Mouse (Mus musculus): ENCODE data around the gene Fgfr1op2. TPM values are rescaled to one million over a fixed set of nuclear protein-coding genes. Genes with fewer than 3 reads are reported as not detected.
"Not testable (repeated sequence)": the region's sequence is repeated elsewhere in the genome, so short reads cannot be mapped to it uniquely, and the experiment has no call there.

Gene Fgfr1op2
- polyA plus RNA-seq, 1 experiment from 2014 or later: 104 TPM

DNA sequence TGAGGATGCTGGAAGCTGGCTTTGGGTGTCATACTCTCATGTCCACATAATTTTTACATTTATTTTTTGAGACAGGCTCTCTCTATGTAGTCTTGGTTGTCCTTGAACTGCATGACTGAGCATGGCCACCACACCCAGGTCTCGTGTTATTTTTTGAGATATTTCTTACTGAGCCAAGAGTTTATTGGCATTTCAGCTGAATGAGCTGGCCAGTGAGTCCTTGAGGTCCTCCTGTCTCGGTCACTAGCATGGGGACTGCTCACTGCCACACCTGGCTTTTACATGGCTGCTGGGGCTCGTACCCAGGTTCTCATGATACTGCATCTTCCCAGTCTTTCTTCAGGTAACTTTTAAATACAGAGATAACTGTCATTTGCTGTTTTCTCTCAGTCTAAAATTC lies 36.6 kb upstream of the Fgfr1op2 start:
- H3K4me1 ChIP-seq (ENCODE audit: control insufficient read depth, insufficient read depth, low read length): peaks cover 27% of the 10 kb centered on the region
- no peak for ATAC-seq (replicated peaks; ENCODE audit: extremely low read depth, insufficient read depth, low FRiP score)
- no peak overlapping the region for H3K27ac ChIP-seq (ENCODE audit: low read length)
- no peaks in the 10 kb centered on the region for H3K27me3 ChIP-seq (ENCODE audit: control insufficient read depth, insufficient read depth, low read length)
- H3K4me2 ChIP-seq (ENCODE audit: low read depth, low read length): no peak overlapping the region
- no peaks in the 10 kb centered on the region for H3K36me3 ChIP-seq (ENCODE audit: control insufficient read depth, insufficient read depth)
- no peak overlapping the region for H3K4me3 ChIP-seq (ENCODE audit: low read length)
- WGBS: 85% methylated on average over 3 of the region's 3 CpGs
- no peak overlapping the region for H3K9ac ChIP-seq (ENCODE audit: low read length)
- peaks cover 5% of the 10 kb centered on the region for H3K9me3 ChIP-seq (replicated peaks; ENCODE audit: control insufficient read depth, low read length)

DNA sequence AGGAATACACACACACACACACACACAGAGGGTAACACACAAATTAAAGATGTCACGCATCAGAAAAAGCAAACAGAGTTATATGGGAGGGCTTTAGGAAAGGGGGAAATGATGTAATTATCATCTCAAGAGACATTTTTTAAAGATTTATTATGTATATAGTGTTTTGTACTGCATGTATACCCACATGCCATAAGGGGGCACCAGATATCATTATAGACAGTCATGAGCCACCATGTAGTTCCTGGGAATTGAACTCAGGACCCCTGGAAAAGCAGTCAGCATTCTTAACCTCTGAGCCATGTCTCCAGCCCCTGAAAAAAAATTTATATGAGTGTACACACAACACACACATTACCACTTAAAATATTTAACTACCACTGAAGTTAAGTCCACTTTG lies 32.4 kb upstream of the Fgfr1op2 start:
- Histone ChIP-seq H3K36me3 (ENCODE audit: control insufficient read depth, insufficient read depth) (peaks cover 17% of the 10 kb centered on the region), H3K4me1 (ENCODE audit: control insufficient read depth, insufficient read depth, low read length) (peaks cover 13% of the 10 kb centered on the region), H3K4me2 (ENCODE audit: low read depth, low read length) (peak overlapping the region; percentile 34; the same call in 1 of the 2 replicates), H3K9ac (ENCODE audit: low read length) (peak overlapping the region; percentile 49), H3K27ac (ENCODE audit: low read length) (peak overlapping the region; percentile 93), H3K9me3 (replicated peaks; ENCODE audit: control insufficient read depth, low read length) (no peaks in the 10 kb centered on the region), H3K4me3 (ENCODE audit: low read length) (no peak overlapping the region), H3K27me3 (ENCODE audit: control insufficient read depth, insufficient read depth, low read length) (no peaks in the 10 kb centered on the region)
- 83% methylated on average over 1 of the region's 1 CpGs for WGBS
- no peak for ATAC-seq (replicated peaks; ENCODE audit: extremely low read depth, insufficient read depth, low FRiP score)

- Histone ChIP-seq H3K9ac (ENCODE audit: low read length) (peak overlapping the region; percentile 49), H3K4me2 (ENCODE audit: low read depth, low read length) (peak overlapping the region; percentile 34; the same call in 1 of the 2 replicates), H3K4me1 (ENCODE audit: control insufficient read depth, insufficient read depth, low read length) (peaks cover 13% of the 10 kb centered on the region), H3K27ac (ENCODE audit: low read length) (peak overlapping the region; percentile 93), H3K4me3 (ENCODE audit: low read length) (no peak overlapping the region), H3K27me3 (ENCODE audit: control insufficient read depth, insufficient read depth, low read length) (no peaks in the 10 kb centered on the region), H3K9me3 (replicated peaks; ENCODE audit: control insufficient read depth, low read length) (no peaks in the 10 kb centered on the region), H3K36me3 (ENCODE audit: control insufficient read depth, insufficient read depth) (peaks cover 21% of the 10 kb centered on the region)
- peak; percentile 89 for ATAC-seq (replicated peaks; ENCODE audit: extremely low read depth, insufficient read depth, low FRiP score)
- 36% methylated on average over 5 of the region's 5 CpGs for WGBS
Observed at GRCm38 (mm10) chr6:146545289-146545865, 31.6 kb upstream of the Fgfr1op2 start.

DNA sequence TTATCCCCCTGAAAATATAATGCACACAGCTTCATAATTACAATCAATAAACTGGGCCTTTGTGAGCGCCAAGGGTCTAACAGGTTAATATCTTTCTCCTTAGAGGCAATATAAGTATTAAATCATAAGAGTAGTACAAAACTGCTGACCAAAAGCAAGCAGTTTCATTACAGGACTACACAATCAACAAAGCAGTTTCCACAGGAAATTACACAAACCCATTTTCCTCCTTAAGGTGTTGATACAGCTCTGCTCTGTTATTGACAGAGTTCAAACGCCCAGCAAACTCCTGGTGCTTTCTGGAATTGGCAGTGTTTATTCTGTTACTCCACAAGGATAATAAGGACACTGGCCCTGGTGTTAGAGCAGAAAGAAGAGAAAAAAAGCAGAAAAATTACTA lies 26.6 kb upstream of the Fgfr1op2 start:
- Histone ChIP-seq H3K27ac (ENCODE audit: low read length) (no peak overlapping the region), H3K9ac (ENCODE audit: low read length) (no peak overlapping the region), H3K4me3 (ENCODE audit: low read length) (no peak overlapping the region), H3K27me3 (ENCODE audit: control insufficient read depth, insufficient read depth, low read length) (no peaks in the 10 kb centered on the region), H3K36me3 (ENCODE audit: control insufficient read depth, insufficient read depth) (peaks cover 52% of the 10 kb centered on the region), H3K4me1 (ENCODE audit: control insufficient read depth, insufficient read depth, low read length) (no peaks in the 10 kb centered on the region), H3K9me3 (replicated peaks; ENCODE audit: control insufficient read depth, low read length) (no peaks in the 10 kb centered on the region), H3K4me2 (ENCODE audit: low read depth, low read length) (no peak overlapping the region)
- WGBS: 75% methylated on average over 2 of the region's 2 CpGs
- ATAC-seq (replicated peaks; ENCODE audit: extremely low read depth, insufficient read depth, low FRiP score): no peak

DNA sequence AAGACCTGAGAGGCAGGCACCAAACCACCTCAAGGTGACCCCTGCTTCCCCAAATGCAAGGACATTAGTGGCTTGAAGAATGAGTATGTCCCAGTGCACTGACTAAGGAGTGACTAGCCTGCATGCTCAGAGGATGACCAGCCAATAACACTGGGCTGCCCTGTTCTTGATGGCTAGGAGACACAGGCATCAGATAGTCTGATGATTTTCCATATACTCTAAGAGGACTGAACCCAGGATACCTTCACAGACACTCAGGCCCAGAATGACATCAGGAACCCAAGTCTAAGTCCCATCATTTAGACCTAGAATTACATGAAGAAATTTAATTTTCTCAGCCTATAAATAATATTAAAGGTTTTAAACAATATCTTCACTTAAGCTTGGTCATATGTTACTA lies 25.7 kb upstream of the Fgfr1op2 start:
- no peaks in the 10 kb centered on the region for H3K4me1 ChIP-seq (ENCODE audit: control insufficient read depth, insufficient read depth, low read length)
- H3K27ac ChIP-seq (ENCODE audit: low read length): no peak overlapping the region
- H3K27me3 ChIP-seq (ENCODE audit: control insufficient read depth, insufficient read depth, low read length): no peaks in the 10 kb centered on the region
- H3K4me3 ChIP-seq (ENCODE audit: low read length): no peak overlapping the region
- no peak overlapping the region for H3K9ac ChIP-seq (ENCODE audit: low read length)
- peaks cover 60% of the 10 kb centered on the region for H3K36me3 ChIP-seq (ENCODE audit: control insufficient read depth, insufficient read depth)
- H3K4me2 ChIP-seq (ENCODE audit: low read depth, low read length): no peak overlapping the region
- H3K9me3 ChIP-seq (replicated peaks; ENCODE audit: control insufficient read depth, low read length): peaks cover 4% of the 10 kb centered on the region; the same call in 1 of the 2 replicates
- ATAC-seq (replicated peaks; ENCODE audit: extremely low read depth, insufficient read depth, low FRiP score): no peak

DNA sequence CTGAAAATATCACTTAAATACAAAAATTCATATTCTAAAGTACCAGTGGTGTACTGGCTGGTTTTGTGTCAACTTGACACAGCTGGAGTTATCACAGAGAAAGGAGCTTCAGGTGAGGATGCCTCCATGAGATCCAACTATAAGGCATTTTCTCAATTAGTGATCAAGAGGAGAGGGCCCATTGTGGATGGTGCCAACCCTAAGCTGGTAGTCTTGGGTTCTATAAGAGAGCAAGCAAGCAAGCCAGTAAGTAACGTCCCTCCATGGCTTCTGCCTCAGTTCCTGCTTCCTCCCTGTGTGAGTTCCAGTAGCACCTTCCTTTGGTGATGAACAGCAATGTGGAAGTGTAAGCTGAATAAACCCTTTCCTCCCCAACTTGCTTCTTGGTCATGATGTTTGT lies 14.5 kb upstream of the Fgfr1op2 start:
- H3K9ac ChIP-seq (ENCODE audit: low read length); H3K27me3 ChIP-seq (ENCODE audit: control insufficient read depth, insufficient read depth, low read length); H3K27ac ChIP-seq (ENCODE audit: low read length); H3K4me1 ChIP-seq (ENCODE audit: control insufficient read depth, insufficient read depth, low read length); H3K9me3 ChIP-seq (replicated peaks; ENCODE audit: control insufficient read depth, low read length); H3K4me2 ChIP-seq (ENCODE audit: low read depth, low read length); ATAC-seq (replicated peaks; ENCODE audit: extremely low read depth, insufficient read depth, low FRiP score); H3K4me3 ChIP-seq (ENCODE audit: low read length): not testable (repeated sequence)
- 88% methylated on average over 1 of the region's 1 CpGs for WGBS
- H3K36me3 ChIP-seq (ENCODE audit: control insufficient read depth, insufficient read depth): peaks cover 49% of the 10 kb centered on the region

- no peak overlapping the region for H3K4me3 ChIP-seq (ENCODE audit: low read length)
- H3K4me1 ChIP-seq (ENCODE audit: control insufficient read depth, insufficient read depth, low read length): peaks cover 19% of the 10 kb centered on the region
- no peaks in the 10 kb centered on the region for H3K36me3 ChIP-seq (ENCODE audit: control insufficient read depth, insufficient read depth)
- H3K9ac ChIP-seq (ENCODE audit: low read length): no peak overlapping the region
- no peaks in the 10 kb centered on the region for H3K9me3 ChIP-seq (replicated peaks; ENCODE audit: control insufficient read depth, low read length)
- no peaks in the 10 kb centered on the region for H3K27me3 ChIP-seq (ENCODE audit: control insufficient read depth, insufficient read depth, low read length)
- no peak for ATAC-seq (replicated peaks; ENCODE audit: extremely low read depth, insufficient read depth, low FRiP score)
- H3K4me2 ChIP-seq (ENCODE audit: low read depth, low read length): no peak overlapping the region
- H3K27ac ChIP-seq (ENCODE audit: low read length): no peak overlapping the region
Observed at GRCm38 (mm10) chr6:146572073-146572472, 4.9 kb upstream of the Fgfr1op2 start.

DNA sequence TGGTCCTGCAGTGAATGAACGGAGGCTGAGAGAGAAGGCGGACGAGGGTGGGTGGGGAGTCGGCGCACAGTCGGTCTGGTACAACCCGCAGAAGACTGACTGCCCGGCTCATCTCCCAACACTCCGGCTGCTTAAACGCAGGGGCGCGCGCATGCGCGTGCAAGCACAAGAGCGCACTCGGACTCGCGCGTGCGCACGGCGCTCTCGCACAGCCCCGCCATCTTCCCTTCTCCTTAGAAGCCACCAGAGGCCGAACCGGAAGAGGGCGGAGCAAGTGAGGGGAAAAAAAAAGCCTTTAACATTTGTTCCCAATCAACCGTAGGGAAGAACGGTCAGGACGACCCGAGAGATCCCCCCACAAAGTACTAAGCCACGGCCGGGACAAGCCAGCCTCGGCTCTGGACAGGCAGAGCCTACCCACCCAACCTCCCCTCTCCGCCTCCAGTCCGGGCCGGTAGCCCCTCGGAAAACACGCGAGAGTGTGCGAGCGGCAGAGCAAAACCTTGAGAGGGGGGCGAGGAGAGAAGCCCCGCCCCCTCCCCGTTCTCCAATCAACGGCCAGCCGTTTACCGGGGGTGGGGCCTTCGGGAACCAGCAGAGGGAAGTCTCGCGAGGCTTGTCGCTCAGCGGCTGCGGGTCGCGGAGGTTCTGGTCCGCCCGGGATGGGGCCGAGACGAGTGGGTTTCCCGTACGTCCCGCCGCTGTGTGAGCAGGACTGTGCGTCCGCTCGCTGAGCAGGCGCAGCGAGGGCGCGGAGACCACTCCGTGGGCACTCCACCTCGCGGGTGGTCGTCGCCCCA lies 507 bp downstream of the Fgfr1op2 start, which contains the start of gene Ints13:
TSS of gene Ints13 (minus strand) at position 526 of the 800 bp plus-strand sequence.
- peak within 1 kb of the TSS; percentile 75 for H3K4me2 ChIP-seq (ENCODE audit: low read depth, low read length)
- peak within 1 kb of the TSS; percentile 90 for H3K27ac ChIP-seq (ENCODE audit: low read length)
- peak; percentile 93 for ATAC-seq (replicated peaks; ENCODE audit: extremely low read depth, insufficient read depth, low FRiP score)
- peak within 1 kb of the TSS; percentile 96 for H3K9ac ChIP-seq (ENCODE audit: low read length)
- no peaks in the 10 kb centered on the region for H3K9me3 ChIP-seq (replicated peaks; ENCODE audit: control insufficient read depth, low read length)
- peaks cover 27% of the 10 kb centered on the region for H3K4me1 ChIP-seq (ENCODE audit: control insufficient read depth, insufficient read depth, low read length)
- peak within 1 kb of the TSS; percentile 90 for H3K4me3 ChIP-seq (ENCODE audit: low read length)
- H3K27me3 ChIP-seq (ENCODE audit: control insufficient read depth, insufficient read depth, low read length): no peaks in the 10 kb centered on the region
- under 1% methylated on average over 77 of the region's 77 CpGs for WGBS
- H3K36me3 ChIP-seq (ENCODE audit: control insufficient read depth, insufficient read depth): no peaks in the 10 kb centered on the region

DNA sequence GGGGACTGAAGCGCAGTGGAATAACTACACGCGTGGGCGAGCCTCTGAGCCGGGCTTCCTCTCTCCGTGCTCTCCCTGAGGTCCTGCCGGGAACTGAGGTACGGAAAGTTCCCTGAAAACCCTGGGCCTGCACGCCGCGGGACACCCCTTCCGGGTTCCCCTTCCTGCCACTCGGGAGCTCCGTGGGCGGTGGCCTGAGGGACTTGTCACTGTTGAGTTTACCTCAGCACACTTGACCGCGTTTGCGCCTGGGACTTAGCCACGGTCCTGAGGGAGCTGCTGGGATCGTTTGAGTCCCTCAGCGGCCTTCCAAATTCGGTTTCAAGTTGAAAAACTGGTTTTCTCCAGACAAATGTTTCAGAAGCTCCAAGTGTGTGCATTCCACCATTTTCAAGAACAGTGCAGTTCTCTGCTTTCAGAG lies 1.1 kb downstream of the Fgfr1op2 start:
- WGBS: under 1% methylated on average over 22 of the region's 22 CpGs
- peak; percentile 47 for ATAC-seq (replicated peaks; ENCODE audit: extremely low read depth, insufficient read depth, low FRiP score)
- H3K36me3 ChIP-seq (ENCODE audit: control insufficient read depth, insufficient read depth): no peaks in the 10 kb centered on the region
- H3K4me1 ChIP-seq (ENCODE audit: control insufficient read depth, insufficient read depth, low read length): peaks cover 27% of the 10 kb centered on the region
- H3K4me2 ChIP-seq (ENCODE audit: low read depth, low read length): peak overlapping the region; percentile 65
- H3K27me3 ChIP-seq (ENCODE audit: control insufficient read depth, insufficient read depth, low read length): no peaks in the 10 kb centered on the region
- peak overlapping the region; percentile 96 for H3K9ac ChIP-seq (ENCODE audit: low read length)
- H3K9me3 ChIP-seq (replicated peaks; ENCODE audit: control insufficient read depth, low read length): no peaks in the 10 kb centered on the region
- H3K27ac ChIP-seq (ENCODE audit: low read length): peak overlapping the region; percentile 90
- H3K4me3 ChIP-seq (ENCODE audit: low read length): peak overlapping the region; percentile 90

All from heart, embryonic 16.5 days (tissue).